Mouse (Mus musculus) adrenal gland (tissue): ENCODE data around the gene Tctn1.

Experiments used
- intact Hi-C: fragments of 180-260 bp; cut with DNase I; formaldehyde crosslinking; loops from one replicate; pipeline ENCODE4 v1.15.1; 2025

The Tctn1 gene

DNA sequence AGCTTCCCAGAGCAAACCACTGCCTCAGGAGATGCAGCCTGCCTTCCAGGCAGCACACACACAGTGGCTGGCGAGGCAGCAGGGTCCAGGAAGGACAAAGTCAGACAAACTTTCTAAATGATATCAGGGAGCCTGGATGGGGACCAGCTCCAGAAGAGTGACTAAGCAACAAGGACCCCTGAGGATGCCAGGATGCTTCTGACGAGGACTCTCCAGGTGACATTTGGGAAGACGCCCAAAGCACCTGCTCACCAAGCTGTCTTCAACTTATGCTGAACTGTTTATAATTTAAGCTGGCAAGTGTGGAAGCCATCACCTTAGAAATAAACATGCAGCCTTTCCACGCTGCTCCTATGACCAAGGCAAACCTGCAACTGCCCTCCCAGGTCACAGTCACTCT is 15.0 kb downstream of the Tctn1 start:
- intact Hi-C loops: no loop called here

DNA sequence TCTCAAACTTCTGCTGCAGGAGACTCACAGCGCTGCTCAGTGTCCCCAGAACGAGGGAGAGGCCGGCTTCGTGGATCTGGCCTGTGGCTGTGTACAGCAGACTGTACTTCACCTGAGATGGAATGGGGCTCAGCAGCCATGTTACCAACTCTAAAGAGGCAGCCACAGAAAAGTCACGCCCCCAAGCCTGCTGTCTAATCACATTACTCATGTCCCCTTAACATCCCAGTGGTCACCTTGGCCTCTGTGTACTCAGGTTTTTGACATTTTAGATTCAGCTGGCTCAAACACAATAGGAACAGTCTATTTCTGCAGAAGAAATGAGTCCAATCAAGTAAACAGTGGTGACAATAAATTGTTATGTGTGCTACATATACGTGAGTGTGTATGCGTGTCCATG is 16.3 kb downstream of the Tctn1 start:
- intact Hi-C loops: no loop called here

DNA sequence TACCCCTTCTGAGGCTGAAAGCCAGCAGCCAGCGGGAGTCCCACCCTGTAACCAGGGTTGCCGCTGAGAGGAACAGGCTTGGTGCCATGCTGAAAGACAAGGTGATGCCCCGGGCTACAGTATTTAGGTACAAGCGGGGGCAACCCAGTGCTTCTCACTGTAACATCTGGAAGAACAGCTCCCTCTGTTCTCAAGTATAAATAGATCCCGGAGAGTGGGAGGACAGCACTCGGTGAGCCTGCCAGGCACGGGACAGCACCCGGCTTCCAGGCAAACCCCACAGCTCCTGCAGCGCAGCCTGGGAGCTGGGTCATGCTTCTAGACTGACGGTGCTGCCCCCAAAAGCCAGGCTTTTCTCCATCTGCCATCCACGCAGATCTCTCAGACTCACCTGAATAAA is 16.7 kb downstream of the Tctn1 start:
- intact Hi-C loops: no loop called here

DNA sequence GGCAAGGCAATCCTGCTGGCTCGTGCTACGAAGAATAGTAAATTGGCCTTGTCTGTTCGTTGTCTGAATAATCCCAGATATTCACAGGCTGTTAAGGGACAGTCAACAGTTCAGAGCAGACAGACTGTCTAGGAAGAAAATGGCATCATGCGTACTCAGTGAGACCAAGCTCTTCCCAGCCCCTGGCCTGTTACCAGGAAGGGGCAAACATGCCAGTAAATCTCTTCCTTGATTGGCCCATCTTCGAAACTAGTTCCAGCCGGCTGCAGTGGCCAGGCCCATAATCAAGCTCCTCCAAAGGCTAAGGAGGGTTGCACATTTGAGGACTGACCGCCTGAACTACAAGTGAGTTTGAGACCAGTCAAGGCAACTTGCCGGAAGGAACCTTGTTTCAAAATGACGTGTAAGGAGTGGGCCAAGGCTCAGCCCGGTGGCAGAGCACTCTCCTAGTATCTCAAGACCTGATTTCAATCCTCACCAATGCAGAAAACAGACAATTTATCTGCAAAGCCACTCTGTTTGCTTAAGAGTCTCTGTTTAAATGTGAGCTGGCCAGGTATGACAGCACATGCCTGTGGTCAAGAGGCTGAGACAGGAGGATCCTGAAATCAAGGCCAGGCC is 17.6 kb downstream of the Tctn1 start:
- intact Hi-C loops: no loop called here

DNA sequence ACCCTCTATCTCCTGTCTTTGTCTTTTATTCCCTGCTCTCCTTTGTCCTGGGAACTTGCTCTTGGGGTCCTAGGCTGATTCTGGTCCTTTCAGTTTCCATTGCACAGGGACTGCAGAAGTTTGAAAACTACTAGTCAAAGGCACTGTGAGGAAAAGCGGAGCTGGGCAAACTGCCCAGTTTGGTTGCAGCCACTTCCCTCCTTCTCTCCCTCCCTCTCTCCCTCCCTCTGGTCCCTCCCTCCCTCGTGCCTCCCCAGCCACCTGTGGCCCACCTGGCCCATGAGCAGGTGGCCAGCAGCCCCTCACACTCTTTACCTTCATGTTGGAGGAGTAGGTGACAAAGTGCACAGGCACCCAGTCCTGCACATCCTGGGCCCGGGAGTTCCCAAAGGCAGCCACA is 19.1 kb downstream of the Tctn1 start:
- intact Hi-C loops: no loop called here

GRCm38 (mm10) chr5:122243781-122244523 is 20.3 kb downstream of the Tctn1 start:
- intact Hi-C loops: no loop called here

GRCm38 (mm10) chr5:122242521-122243123 is 21.6 kb downstream of the Tctn1 start:
- intact Hi-C loops: no loop called here

DNA sequence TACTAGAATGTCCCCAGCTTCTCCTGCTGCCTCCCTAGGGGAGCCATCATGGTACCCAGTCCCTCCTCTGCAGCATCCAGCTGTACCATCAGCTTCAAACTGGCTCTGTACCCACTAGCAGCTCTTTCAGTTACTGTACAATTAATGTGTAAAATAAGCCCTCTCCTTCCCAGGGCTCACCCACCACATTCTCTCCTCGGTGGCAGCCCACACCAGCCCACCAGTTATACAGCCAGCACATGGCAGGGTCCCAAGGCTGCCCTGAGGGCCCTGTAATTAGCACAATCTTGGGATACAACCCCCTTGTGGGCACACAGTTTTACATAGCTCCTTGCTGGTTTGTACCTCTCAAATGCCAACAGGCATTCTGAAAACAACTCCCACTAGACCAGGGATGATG is 23.3 kb downstream of the Tctn1 start:
- intact Hi-C loops: no loop called here

GRCm38 (mm10) chr5:122240521-122240920 is 23.7 kb downstream of the Tctn1 start:
- intact Hi-C loops: no loop called here

- intact Hi-C loops: no loop called here
Observed at GRCm38 (mm10) chr5:122239618-122240017, 24.6 kb downstream of the Tctn1 start.

- intact Hi-C loops: no loop called here
Observed at GRCm38 (mm10) chr5:122237200-122237599, 27.1 kb downstream of the Tctn1 start.

DNA sequence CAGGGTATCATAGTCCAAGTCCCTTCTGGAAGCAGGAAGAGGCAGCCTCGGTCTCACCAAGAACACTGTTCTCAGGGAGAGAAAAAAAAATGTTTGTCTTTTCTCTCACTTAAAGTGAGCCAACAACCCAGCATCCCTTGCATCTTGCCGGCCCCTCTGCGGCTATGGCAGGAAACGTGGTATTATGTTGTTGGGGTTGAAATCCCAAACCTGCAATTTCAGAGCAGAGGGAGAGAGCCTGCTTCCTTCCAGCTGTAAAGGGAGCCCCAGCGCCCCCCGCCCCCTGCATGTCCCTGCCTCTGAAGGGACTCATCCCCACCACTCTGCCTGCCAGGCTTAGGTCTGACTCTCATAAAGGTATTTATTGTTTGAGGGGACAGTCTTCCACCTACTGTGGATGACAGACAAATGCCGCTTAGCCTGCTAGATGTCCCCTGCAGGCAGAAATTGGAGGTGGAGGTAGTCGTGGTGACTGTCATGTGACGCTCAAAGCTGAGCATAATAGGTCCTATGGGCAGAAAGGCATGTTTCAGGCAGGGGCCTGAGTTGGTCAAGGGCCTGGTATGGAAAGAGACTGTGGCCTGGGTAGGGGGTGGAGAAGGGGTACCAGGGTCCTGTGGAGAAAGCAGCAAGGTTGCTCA is 28.9 kb downstream of the Tctn1 start:
- intact Hi-C loops: no loop called here

DNA sequence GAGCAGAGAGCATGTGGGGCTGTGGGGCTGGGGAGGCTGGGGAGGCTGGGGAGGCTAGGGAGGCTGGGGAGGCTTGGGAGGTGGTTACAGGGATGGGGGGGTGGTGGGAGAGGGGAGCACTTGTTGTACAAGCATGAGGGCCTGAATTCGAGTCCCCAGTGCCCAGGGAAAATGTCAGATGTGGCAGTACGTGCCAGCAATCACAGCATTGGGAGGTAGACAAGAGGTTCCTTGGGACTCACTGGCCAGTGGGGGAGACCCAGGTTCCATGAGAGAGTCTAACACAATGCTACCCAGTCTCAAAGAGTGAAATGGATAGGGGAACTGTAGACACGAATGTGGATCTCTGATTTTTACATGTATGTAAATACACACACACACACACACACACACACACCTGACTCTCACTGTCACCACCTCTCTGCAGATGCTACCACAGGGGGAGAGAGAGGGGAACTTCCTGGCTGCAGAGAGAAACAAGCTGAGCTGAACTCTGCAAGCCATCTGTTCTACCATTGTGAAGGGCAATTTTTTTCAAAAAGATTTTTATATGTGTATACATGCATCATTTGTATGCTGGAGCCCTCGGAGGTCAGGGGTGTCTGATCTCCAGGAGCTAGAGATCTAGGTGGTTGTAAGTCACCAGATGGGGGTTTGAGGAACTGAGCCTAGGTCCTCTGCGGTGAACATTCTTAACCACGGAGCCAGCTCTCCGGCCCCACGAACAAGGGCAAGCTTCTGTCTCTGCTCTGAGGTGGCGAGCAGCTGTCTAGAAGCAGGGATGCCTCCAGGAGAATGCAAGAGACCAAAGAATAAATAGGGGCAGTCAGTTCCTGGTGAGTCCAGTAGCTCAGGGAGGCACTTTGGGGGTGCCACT is 29.7 kb downstream of the Tctn1 start:
- intact Hi-C loops: no loop called here

DNA sequence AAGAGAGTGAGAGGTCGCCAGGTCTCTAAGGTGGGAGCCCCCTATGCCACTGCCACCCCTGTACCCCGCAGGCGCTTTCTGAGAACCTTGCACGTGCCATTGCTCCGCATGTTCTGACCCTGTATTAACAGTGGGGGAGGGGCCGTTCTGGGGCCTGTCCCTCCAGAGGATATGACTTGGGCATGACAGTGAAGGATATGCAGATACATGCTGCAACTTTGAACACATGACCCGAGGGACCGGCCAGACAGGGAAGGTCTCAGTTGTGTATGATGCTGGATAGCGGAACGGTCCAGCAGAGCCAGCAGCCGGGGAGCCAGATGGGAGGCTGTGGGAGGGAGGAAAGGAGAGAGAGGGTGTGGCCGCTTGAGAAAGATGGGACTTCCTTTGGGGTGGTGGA is 30.6 kb downstream of the Tctn1 start:
- intact Hi-C loops: no loop called here

- intact Hi-C loops: no loop called here
Observed at GRCm38 (mm10) chr5:122233077-122233581, 31.1 kb downstream of the Tctn1 start.

- intact Hi-C loops: no loop called here
Observed at GRCm38 (mm10) chr5:122232004-122232403, 32.3 kb downstream of the Tctn1 start.

GRCm38 (mm10) chr5:122231431-122231830 is 32.8 kb downstream of the Tctn1 start:
- intact Hi-C loops: no loop called here

GRCm38 (mm10) chr5:122230816-122231215 is 33.4 kb downstream of the Tctn1 start:
- intact Hi-C loops: no loop called here

GRCm38 (mm10) chr5:122228772-122229171 is 35.5 kb downstream of the Tctn1 start:
- intact Hi-C loops: no loop called here

DNA sequence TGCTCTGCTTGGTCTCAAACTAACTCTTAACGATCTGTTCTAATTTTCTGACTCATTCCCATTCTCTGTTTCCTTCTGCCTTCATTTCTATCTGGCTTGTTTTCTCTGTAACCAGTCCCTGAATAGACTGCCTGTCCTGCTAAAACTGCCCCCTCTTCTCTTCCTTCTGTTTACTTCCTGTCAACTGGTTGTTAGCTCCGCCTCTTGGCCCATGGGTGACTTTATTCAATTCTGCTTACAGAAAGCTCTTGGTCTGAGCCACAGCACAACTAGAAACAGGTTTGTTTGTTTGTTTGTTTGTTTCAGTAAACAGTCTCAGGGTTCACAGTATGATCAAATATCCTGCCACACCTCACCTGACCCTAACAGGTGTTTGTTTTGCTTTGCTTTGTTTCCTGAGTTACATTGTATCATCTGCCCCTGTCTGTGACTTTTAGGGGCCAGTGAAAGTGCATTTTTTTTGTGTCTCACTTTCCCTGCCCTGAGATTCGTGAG is 35.9 kb downstream of the Tctn1 start:
- intact Hi-C loops: no loop called here

DNA sequence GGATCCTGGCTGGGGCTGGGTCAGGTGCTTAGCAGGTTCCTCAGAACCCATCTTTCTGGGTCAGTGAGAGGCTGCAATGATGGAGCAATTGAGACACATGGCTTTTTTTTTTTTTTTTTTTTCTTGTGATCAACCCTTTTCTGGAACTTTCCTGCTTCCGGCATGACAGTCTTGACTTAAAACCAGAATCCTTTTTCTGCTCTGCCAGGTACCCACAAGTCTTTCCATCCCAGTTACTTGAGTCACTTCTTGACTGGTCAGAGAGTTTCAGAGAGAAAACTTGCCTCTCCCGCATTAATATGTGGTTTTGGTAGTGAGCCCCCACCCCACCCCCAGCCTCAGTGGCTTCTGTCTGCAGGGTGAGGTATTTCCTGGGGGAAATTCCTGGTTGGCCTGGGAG is 40.0 kb downstream of the Tctn1 start:
- intact Hi-C loops: no loop called here
